Mouse (Mus musculus) gastrocnemius, postnatal 14 days (tissue): ENCODE measurements around the gene Tmem131l. TPM values are rescaled to one million over a fixed set of nuclear protein-coding genes. Genes with fewer than 3 reads are reported as not detected.

Experiments used
- DNase-seq: peaks from one replicate; pipeline ENCODE4 v3.0.0; 2021; ENCODE audit warnings: mixed read lengths
- intact Hi-C: fragments of 180-260 bp; cut with DNase I; formaldehyde crosslinking; loops from one replicate; pipeline ENCODE4 v1.15.1; 2025; ENCODE audit warnings: low total_unique reads
- long read RNA-seq, 2 experiments: library from polyadenylated mRNA; stranded (forward); transcript quantifications; one replicate each; pipeline ENCODE4 v2.0.0; 2021
- total RNA-seq, 2 experiments: library from RNA; stranded (reverse); gene quantifications; 2 replicates each; pipeline ENCODE4 v1.2.3; 2021

Tmem131l gene
- total RNA-seq: 10 to 100 TPM; 16.4 to 19.1 TPM
- long read RNA-seq, experiment 1, full-length matches to known transcripts: 1 of 4 reads
- long read RNA-seq, experiment 1, partial matches to known transcripts: 1 of 4 reads
- long read RNA-seq, experiment 1, other reads (novel, unspliced or antisense): 2 of 4 reads
- long read RNA-seq, experiment 2, full-length matches to known transcripts: 1 of 5 reads
- long read RNA-seq, experiment 2, partial matches to known transcripts: 0 of 5 reads
- long read RNA-seq, experiment 2, other reads (novel, unspliced or antisense): 4 of 5 reads

- intact Hi-C loops: loop anchor here (5.0 kb wide), 1 partner anchor 93 kb away; no protein-coding TSS in a partner anchor
- DNase-seq: peak; percentile 87
These were observed at the start of gene Tmem131l for GRCm38 (mm10) chr3:84039646-84040475. TSS of gene Tmem131l (minus strand) at chr3:84040175.

- intact Hi-C loops: no loop called here
- no peak for DNase-seq
These were observed 46.9 kb upstream of the Tmem131l start for GRCm38 (mm10) chr3:84086921-84087320.

GRCm38 (mm10) chr3:84086337-84086736 lies 46.4 kb upstream of the Tmem131l start:
- DNase-seq: no peak
- intact Hi-C loops: no loop called here

- DNase-seq: no peak
- intact Hi-C loops: no loop called here
These were observed 45.5 kb upstream of the Tmem131l start for GRCm38 (mm10) chr3:84085429-84085828.

GRCm38 (mm10) chr3:84081208-84081722 lies 41.3 kb upstream of the Tmem131l start:
- no peak for DNase-seq
- intact Hi-C loops: no loop called here

GRCm38 (mm10) chr3:84080074-84080473 lies 40.1 kb upstream of the Tmem131l start:
- intact Hi-C loops: no loop called here
- DNase-seq: no peak

- intact Hi-C loops: no loop called here
These were observed 37.5 kb upstream of the Tmem131l start for GRCm38 (mm10) chr3:84077505-84077904.

GRCm38 (mm10) chr3:84076543-84077332 lies 36.8 kb upstream of the Tmem131l start:
- DNase-seq: no peak
- intact Hi-C loops: no loop called here

More at GRCm38 (mm10) chr3:84077505-84077904, 37.5 kb upstream of the Tmem131l start:
- DNase-seq: no peak

- no peak for DNase-seq
- intact Hi-C loops: no loop called here
These were observed 35.5 kb upstream of the Tmem131l start for GRCm38 (mm10) chr3:84075516-84075915.

- intact Hi-C loops: no loop called here
- no peak for DNase-seq
These were observed 34.8 kb upstream of the Tmem131l start for GRCm38 (mm10) chr3:84074777-84075176.

GRCm38 (mm10) chr3:84071641-84072040 lies 31.7 kb upstream of the Tmem131l start:
- intact Hi-C loops: no loop called here
- DNase-seq: no peak

- no peak for DNase-seq
- intact Hi-C loops: no loop called here
These were observed 30.8 kb upstream of the Tmem131l start for GRCm38 (mm10) chr3:84070811-84071210.

- DNase-seq: no peak
These were observed 29.1 kb upstream of the Tmem131l start for GRCm38 (mm10) chr3:84068831-84069709.

GRCm38 (mm10) chr3:84065825-84066224 lies 25.9 kb upstream of the Tmem131l start:
- intact Hi-C loops: no loop called here
- DNase-seq: no peak

More at GRCm38 (mm10) chr3:84068831-84069709, 29.1 kb upstream of the Tmem131l start:
- intact Hi-C loops: no loop called here

GRCm38 (mm10) chr3:84063369-84063914 lies 23.5 kb upstream of the Tmem131l start:
- no peak for DNase-seq
- intact Hi-C loops: no loop called here

- peak; percentile 59 for DNase-seq
- intact Hi-C loops: no loop called here
These were observed 21.8 kb upstream of the Tmem131l start for GRCm38 (mm10) chr3:84061523-84062453.

GRCm38 (mm10) chr3:84060946-84061345 lies 21.0 kb upstream of the Tmem131l start:
- intact Hi-C loops: no loop called here
- DNase-seq: no peak
